ENCODE assay signal across 10 mouse cellular contexts in the genomic region with DNA sequence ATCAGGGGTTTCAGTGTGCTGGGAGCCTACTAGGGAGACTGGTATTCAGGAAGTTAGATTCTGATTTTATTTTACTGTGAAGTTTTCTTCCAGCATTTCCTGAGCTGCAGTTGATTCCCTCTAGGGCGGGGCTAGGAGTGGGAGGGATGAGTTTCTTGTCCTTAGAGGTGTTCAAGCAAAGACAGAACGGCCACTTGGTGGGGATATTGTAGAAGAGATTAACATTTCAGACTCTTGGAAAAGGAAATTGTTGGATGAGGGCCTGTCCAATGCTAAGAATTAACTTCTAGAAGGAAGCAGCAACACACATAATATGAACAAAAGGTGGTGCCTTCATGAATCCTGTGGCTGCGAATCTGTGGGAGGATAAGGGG.
DNase-seq lines count a peak whose midpoint lies in the region; ATAC-seq and TF ChIP-seq lines count a peak whose summit lies in the region.
"Had no signal": no experiment of that assay in that cellular context is flagged by ENCODE, and none has a peak within 500 bp of the region (broad histone marks: within the 10 kb centered on the region; RNA-seq: fewer than 3 reads in every experiment).

No protein-coding gene starts in this region.

- H3K4me3 ChIP-seq in hindbrain, embryonic 15.5 days, result no peak overlapping the region
- no peak overlapping the region for H3K4me3 ChIP-seq in neural tube, embryonic 15.5 days (replicated peaks)
- no peak overlapping the region for H3K4me3 ChIP-seq in liver, postnatal 0 days (ENCODE audit: low read depth, low read length)
- H3K4me3 ChIP-seq: erythroblast, embryonic 14.5 days had no signal

- peak overlapping the region; percentile 63 for H3K27ac ChIP-seq in hindbrain, embryonic 15.5 days (replicated peaks)
- peak overlapping the region; percentile 74 for H3K27ac ChIP-seq in neural tube, embryonic 15.5 days (replicated peaks)
- no peak overlapping the region for H3K27ac ChIP-seq in liver, postnatal 0 days (ENCODE audit: low read depth)

- H3K36me3 ChIP-seq in hindbrain, embryonic 15.5 days, result no peaks in the 10 kb centered on the region
- no peaks in the 10 kb centered on the region for H3K36me3 ChIP-seq in neural tube, embryonic 15.5 days
- H3K36me3 ChIP-seq in liver, postnatal 0 days (replicated peaks; ENCODE audit: insufficient read depth, low read length), result no peaks in the 10 kb centered on the region

- no peaks in the 10 kb centered on the region for H3K27me3 ChIP-seq in hindbrain, embryonic 15.5 days
- peaks cover 17% of the 10 kb centered on the region for H3K27me3 ChIP-seq in neural tube, embryonic 15.5 days (replicated peaks)
- H3K27me3 ChIP-seq in liver, postnatal 0 days (ENCODE audit: insufficient read depth, low read length), result no peaks in the 10 kb centered on the region

- no peak for TF ChIP-seq CTCF in liver, postnatal 0 days (IDR thresholded peaks at IDR 0.05; ENCODE audit: low read depth)

- 4% methylated on average over 3 of the region's 3 CpGs for WGBS in hindbrain, embryonic 15.5 days
- WGBS in neural tube, embryonic 15.5 days, result 11% methylated on average over 3 of the region's 3 CpGs
- WGBS in liver, postnatal 0 days (ENCODE audit: insufficient replicate concordance), result 14% methylated on average over 3 of the region's 3 CpGs

- ATAC-seq in hindbrain, embryonic 15.5 days (ENCODE audit: low FRiP score, low read depth), result peak; percentile 50; the same call in 1 of the 2 replicates
- 0 out of 2 replicates have a peak, but pooled peaks have one; percentile 47 for ATAC-seq in neural tube, embryonic 15.5 days (ENCODE audit: low FRiP score)
- no peak for ATAC-seq in liver, postnatal 0 days

- no peaks in the 10 kb centered on the region for H3K9me3 ChIP-seq in hindbrain, embryonic 15.5 days
- no peaks in the 10 kb centered on the region for H3K9me3 ChIP-seq in neural tube, embryonic 15.5 days (replicated peaks)
- no peaks in the 10 kb centered on the region for H3K9me3 ChIP-seq in liver, postnatal 0 days (ENCODE audit: low read length)

- H3K4me1 ChIP-seq in hindbrain, embryonic 15.5 days (replicated peaks), result peaks cover 30% of the 10 kb centered on the region
- H3K4me1 ChIP-seq in neural tube, embryonic 15.5 days, result peaks cover 30% of the 10 kb centered on the region
- H3K4me1 ChIP-seq in liver, postnatal 0 days (ENCODE audit: insufficient read depth), result no peaks in the 10 kb centered on the region

- no peak for TF ChIP-seq EP300 in liver, postnatal 0 days (IDR thresholded peaks at IDR 0.05; ENCODE audit: low read depth)

- H3K4me2 ChIP-seq in hindbrain, embryonic 15.5 days, result peak overlapping the region; percentile 25
- H3K4me2 ChIP-seq in neural tube, embryonic 15.5 days, result peak overlapping the region; percentile 13
- no peak overlapping the region for H3K4me2 ChIP-seq in liver, postnatal 0 days (ENCODE audit: low read depth, low read length)

- no peak overlapping the region for H3K9ac ChIP-seq in hindbrain, embryonic 15.5 days
- H3K9ac ChIP-seq in neural tube, embryonic 15.5 days (replicated peaks), result no peak overlapping the region
- no peak overlapping the region for H3K9ac ChIP-seq in liver, postnatal 0 days (replicated peaks)

- DNase-seq in cerebellum, postnatal 10 days, result peak; percentile 61 to 64
- no peak for DNase-seq in cerebellum, adult 9-10 months
- peak; percentile 26 for DNase-seq in lung, postnatal 10 days
- DNase-seq in lung, postnatal 25 days (ENCODE audit: low spot score), result no peak
- no peak for DNase-seq in liver, postnatal 0 days
- DNase-seq in kidney, postnatal 10 days, result no peak
- DNase-seq: lung, postnatal 4 days had no signal

Comparison
In these comparisons a context has a peak if more than half of its experiments do, and no peak if none do; other contexts are left out.
1. DNase-seq: peak in cerebellum, postnatal 10 days (2 of 2) and lung, postnatal 10 days (single experiment); none in cerebellum, adult 9-10 months (single experiment), lung, postnatal 25 days (single experiment), liver, postnatal 0 days (single experiment) and kidney, postnatal 10 days (single experiment).